Mouse (Mus musculus) kidney, adult 2 months (tissue): ENCODE results near the gene Aagab.

Experiments
- CTCF ChIP-seq: fragments of 200-500 bp; conservative IDR thresholded peaks from 2 replicates; pipeline ENCODE4 v1.5.1; 2011; ENCODE audit warnings: low read depth, mild to moderate bottlenecking, control low read depth, low read length, moderate library complexity, mixed read lengths; ENCODE audit not compliant: insufficient read depth, insufficient read length
- POLR2A ChIP-seq: fragments of 200-500 bp; IDR thresholded peaks from one replicate; pipeline ENCODE4 v1.6.1; 2011; ENCODE audit warnings: low read depth, low read length, control low read depth

DNA sequence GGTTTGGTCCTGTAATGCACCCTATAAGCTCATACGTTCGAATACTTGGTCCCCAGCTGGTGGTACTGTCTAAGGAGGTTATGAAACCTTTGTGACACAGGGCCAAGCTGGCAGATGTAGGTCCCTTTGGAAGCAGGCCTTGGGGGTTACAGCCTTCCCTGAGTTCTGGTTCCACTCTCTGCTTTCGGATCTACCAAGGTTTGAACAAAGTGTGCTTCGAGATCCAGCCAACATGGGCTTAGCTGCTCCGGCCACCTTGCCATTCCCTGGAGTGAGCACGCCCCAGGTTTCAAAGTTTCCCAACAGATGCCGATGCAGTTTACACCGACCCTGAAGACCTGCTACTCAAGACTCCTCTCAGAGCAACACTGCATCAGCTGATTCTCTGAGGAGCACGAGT is 56.0 kb downstream of the Aagab start:
- TF ChIP-seq CTCF = no peak
- no peak for TF ChIP-seq POLR2A
